Mouse (Mus musculus): ENCODE data around the gene Fam210b. TPM values are rescaled to one million over a fixed set of nuclear protein-coding genes. Genes with fewer than 3 reads are reported as not detected.

The Fam210b gene
- polyA plus RNA-seq, 1 experiment from 2014 or later = 51.5 TPM

DNA sequence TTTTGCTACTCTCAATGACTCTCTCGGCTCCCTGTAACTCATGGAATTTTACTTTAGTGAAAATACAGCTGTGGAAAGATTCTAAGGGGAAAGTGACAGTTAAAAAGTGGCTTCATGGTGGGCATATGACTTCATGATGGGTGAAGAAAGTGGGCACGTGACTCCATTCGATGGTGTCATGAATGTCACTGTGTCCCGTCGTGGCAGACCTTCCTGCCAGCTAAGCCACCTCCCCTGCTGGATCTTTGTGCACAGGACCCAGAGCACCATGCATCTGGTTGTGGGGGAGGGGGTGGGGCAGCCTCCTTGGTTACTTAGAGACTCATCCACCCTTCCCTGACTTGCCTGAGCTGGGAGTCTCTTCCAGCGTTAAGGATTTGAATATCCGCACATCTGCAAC, 58.9 kb downstream of the Fam210b start:
- Histone ChIP-seq H3K9me3 (replicated peaks; ENCODE audit: control insufficient read depth, low read length) (no peaks in the 10 kb centered on the region), H3K9ac (ENCODE audit: low read length) (no peak overlapping the region), H3K27ac (ENCODE audit: low read depth, low read length) (no peak overlapping the region), H3K4me1 (ENCODE audit: control insufficient read depth, insufficient read depth, low read length) (no peaks in the 10 kb centered on the region; the same call in 1 of the 2 replicates), H3K27me3 (replicated peaks; ENCODE audit: control insufficient read depth, insufficient read depth, low read length) (no peaks in the 10 kb centered on the region), H3K4me3 (ENCODE audit: low read depth, low read length) (no peak overlapping the region), H3K36me3 (ENCODE audit: control insufficient read depth, insufficient read depth, low read length) (no peaks in the 10 kb centered on the region), H3K4me2 (ENCODE audit: low read length) (no peak overlapping the region)
- ATAC-seq (no peak), DNase-seq (ENCODE audit: low spot score) (no peak)
- WGBS = 65% methylated on average over 7 of the region's 7 CpGs

DNA sequence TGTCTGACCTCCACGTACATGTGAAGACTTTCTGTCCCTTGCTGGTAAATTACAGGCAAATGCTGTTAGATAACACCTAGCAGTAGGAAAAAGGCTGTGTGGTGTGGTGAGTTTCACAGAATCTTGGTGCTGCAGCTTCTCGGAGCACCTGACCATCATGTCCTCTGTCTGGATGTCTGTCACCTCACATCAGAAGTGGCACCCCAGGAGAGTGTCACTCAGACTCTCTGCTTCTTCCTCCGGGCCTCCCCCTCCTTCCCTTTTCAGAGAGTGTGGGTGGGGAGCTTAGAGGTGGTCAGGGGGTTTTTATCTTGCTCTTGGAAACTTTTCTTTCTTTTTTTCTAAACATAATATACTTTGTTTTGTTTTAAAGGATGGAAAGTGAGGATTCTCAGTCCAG, 59.6 kb downstream of the Fam210b start:
- WGBS = 83% methylated on average over 3 of the region's 3 CpGs
- DNase-seq (ENCODE audit: low spot score) (no peak), ATAC-seq (no peak)
- H3K9me3 ChIP-seq (replicated peaks; ENCODE audit: control insufficient read depth, low read length) = no peaks in the 10 kb centered on the region
- H3K36me3 ChIP-seq (ENCODE audit: control insufficient read depth, insufficient read depth, low read length) = no peaks in the 10 kb centered on the region
- H3K9ac ChIP-seq (ENCODE audit: low read length) = no peak overlapping the region
- no peak overlapping the region for H3K4me3 ChIP-seq (ENCODE audit: low read depth, low read length)
- H3K27me3 ChIP-seq (replicated peaks; ENCODE audit: control insufficient read depth, insufficient read depth, low read length) = no peaks in the 10 kb centered on the region
- no peak overlapping the region for H3K27ac ChIP-seq (ENCODE audit: low read depth, low read length)
- H3K4me1 ChIP-seq (ENCODE audit: control insufficient read depth, insufficient read depth, low read length) = no peaks in the 10 kb centered on the region; the same call in 1 of the 2 replicates
- H3K4me2 ChIP-seq (ENCODE audit: low read length) = no peak overlapping the region

Other genes starting within 250 kb of the Fam210b start
- gene Mc3r, start 97.1 kb upstream of the Fam210b start, polyA plus RNA-seq (2014; fragmentation: Nextera tagmentation; extraction: Ambion mirVana) = 0.07 and 0.55 TPM in 2 replicates
- gene Aurka, start 25.0 kb downstream of the Fam210b start, polyA plus RNA-seq (2014; fragmentation: Nextera tagmentation; extraction: Ambion mirVana) = 61.8 and 74.2 TPM in 2 replicates
- gene Cstf1, start 25.1 kb downstream of the Fam210b start, polyA plus RNA-seq (2014; fragmentation: Nextera tagmentation; extraction: Ambion mirVana) = 37.8 and 38.6 TPM in 2 replicates
- 0.10 and 0.28 TPM in 2 replicates for gene Cass4, start 48.2 kb downstream of the Fam210b start, polyA plus RNA-seq (2014; fragmentation: Nextera tagmentation; extraction: Ambion mirVana)
- 106 and 107 TPM in 2 replicates for gene Rtf2, start 95.0 kb downstream of the Fam210b start, polyA plus RNA-seq (2014; fragmentation: Nextera tagmentation; extraction: Ambion mirVana)
- gene Gcnt7, start 113.0 kb downstream of the Fam210b start, polyA plus RNA-seq (2014; fragmentation: Nextera tagmentation; extraction: Ambion mirVana) = 0.28 and 0.58 TPM in 2 replicates
- 0.44 and 0.67 TPM in 2 replicates for gene Fam209, start 127.0 kb downstream of the Fam210b start, polyA plus RNA-seq (2014; fragmentation: Nextera tagmentation; extraction: Ambion mirVana)
- gene Tfap2c, start 204.0 kb downstream of the Fam210b start, polyA plus RNA-seq (2014; fragmentation: Nextera tagmentation; extraction: Ambion mirVana) = 20.6 and 21.8 TPM in 2 replicates

Data from forebrain, embryonic 14.5 days (tissue).